Mouse (Mus musculus) hindbrain, embryonic 12.5 days (tissue): ENCODE data around the gene Nectin4. TPM values are rescaled to one million over a fixed set of nuclear protein-coding genes. Genes with fewer than 3 reads are reported as not detected.

Experiments
- ATAC-seq: fragments of 200-750 bp; cut with Nextera tagmentation; 2 replicates; pipeline ENCODE4 v1.8.0; 2017; ENCODE audit warnings: moderate TSS enrichment; ENCODE audit not compliant: low FRiP score
- H3K27ac ChIP-seq: fragments of 300-500 bp; sonication (generic); 2 replicates; pipeline ENCODE4 v1.5.1; 2016; ENCODE audit warnings: mild to moderate bottlenecking
- H3K27me3 ChIP-seq: fragments of 300-500 bp; sonication (generic); 2 replicates; pipeline ENCODE4 v1.6.1; 2016; ENCODE audit warnings: mild to moderate bottlenecking
- H3K36me3 ChIP-seq: fragments of 300-500 bp; sonication (generic); 2 replicates; pipeline ENCODE4 v1.6.1; 2016; ENCODE audit warnings: mild to moderate bottlenecking
- H3K4me1 ChIP-seq: fragments of 300-500 bp; sonication (generic); 2 replicates; pipeline ENCODE4 v1.6.1; 2016
- H3K4me2 ChIP-seq: fragments of 300-500 bp; sonication (generic); replicated peaks from 2 replicates; pipeline ENCODE4 v1.6.1; 2016; ENCODE audit warnings: mild to moderate bottlenecking
- H3K4me3 ChIP-seq: fragments of 300-500 bp; sonication (generic); 2 replicates; pipeline ENCODE4 v1.5.1; 2016; ENCODE audit warnings: mild to moderate bottlenecking
- H3K9ac ChIP-seq: fragments of 300-500 bp; sonication (generic); 2 replicates; pipeline ENCODE4 v1.6.1; 2016; ENCODE audit warnings: mild to moderate bottlenecking, moderate library complexity
- H3K9me3 ChIP-seq: fragments of 300-500 bp; sonication (generic); replicated peaks from 2 replicates; pipeline ENCODE4 v1.6.1; 2016; ENCODE audit warnings: mild to moderate bottlenecking
- WGBS: fragments of 180-500 bp; shearing (Covaris S2); methylation state at CpG from one replicate; pipeline ENCODE4 v1.1.7; 2016; 5-methylcytosine and 5-hydroxymethylcytosine counted together
- polyA plus RNA-seq: library from polyadenylated mRNA; unstranded; fragments of >200 nt; fragmentation: Nextera tagmentation; extraction: Ambion mirVana; gene quantifications from 2 replicates; pipeline ENCODE4 v1.2.1, GENCODE M21; 2016

Nectin4 gene
- polyA plus RNA-seq, 1 experiment from 2014 or later, result 1.7 TPM

DNA sequence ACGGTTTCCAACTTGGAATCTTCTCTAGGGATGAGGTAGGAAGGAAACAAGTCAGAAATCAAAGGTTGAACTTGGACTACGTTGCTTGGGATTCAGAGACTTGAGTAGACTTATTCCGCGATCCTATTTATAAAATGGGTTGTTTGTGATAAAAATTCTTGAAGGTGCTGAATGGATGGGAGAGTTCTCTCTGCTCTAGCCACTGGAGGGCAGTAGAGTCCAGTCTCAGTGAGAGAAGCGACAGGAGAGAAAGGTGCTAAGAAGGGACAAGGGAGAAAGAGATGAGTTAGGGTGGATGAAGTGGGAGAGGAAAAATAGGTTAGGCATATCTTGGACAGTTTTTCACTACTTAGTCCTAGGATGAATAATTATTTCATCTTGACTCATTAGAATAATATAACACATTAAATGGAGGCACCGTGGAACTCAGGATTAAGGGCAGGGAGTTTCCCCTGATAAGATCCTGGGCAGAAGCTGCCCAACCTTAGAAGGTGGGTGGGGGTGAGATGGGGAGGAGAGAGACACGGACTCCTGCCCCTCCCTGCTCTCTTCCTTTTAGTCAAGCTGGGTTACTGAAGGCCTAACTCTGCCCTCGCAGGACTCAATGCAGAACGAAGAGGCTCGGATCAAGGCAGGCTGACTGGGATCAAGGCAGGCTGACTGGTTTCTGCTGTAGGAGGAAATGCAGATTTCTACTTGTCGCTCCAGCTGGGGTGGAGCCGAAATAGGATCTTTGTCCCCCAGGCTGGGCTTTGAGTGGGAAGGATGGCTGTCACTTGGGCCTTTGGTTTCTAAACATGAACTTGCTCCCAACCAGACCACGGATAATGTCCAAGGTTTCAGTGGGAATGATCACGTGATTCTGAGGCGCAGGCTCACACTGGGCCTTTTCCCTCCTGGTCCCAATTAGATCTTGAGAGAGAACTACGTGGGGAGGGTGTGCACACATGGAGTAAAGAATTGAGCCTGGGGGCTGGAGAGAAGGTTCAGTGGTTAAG, 8.5 kb upstream of the Nectin4 start:
- ATAC-seq, result peak; percentile 81
- Histone ChIP-seq H3K9ac (peak overlapping the region; percentile 65), H3K27ac (peak overlapping the region; percentile 66), H3K9me3 (peaks cover 3% of the 10 kb centered on the region), H3K4me2 (peak overlapping the region; percentile 84), H3K4me3 (peak overlapping the region; percentile 45), H3K4me1 (peaks cover 12% of the 10 kb centered on the region; the same call in 1 of the 2 replicates), H3K27me3 (no peaks in the 10 kb centered on the region), H3K36me3 (peaks cover 8% of the 10 kb centered on the region)
- 37% methylated on average over 16 of the region's 16 CpGs for WGBS

GRCm38 (mm10) chr1:171365934-171366333, 4.0 kb upstream of the Nectin4 start:
- ATAC-seq, result no peak
- WGBS, result 67% methylated on average over 7 of the region's 7 CpGs
- Histone ChIP-seq H3K27me3 (peaks cover 6% of the 10 kb centered on the region), H3K4me2 (no peak overlapping the region), H3K27ac (no peak overlapping the region), H3K9ac (no peak overlapping the region), H3K4me1 (peaks cover 8% of the 10 kb centered on the region), H3K36me3 (no peaks in the 10 kb centered on the region), H3K4me3 (no peak overlapping the region), H3K9me3 (no peaks in the 10 kb centered on the region)

DNA sequence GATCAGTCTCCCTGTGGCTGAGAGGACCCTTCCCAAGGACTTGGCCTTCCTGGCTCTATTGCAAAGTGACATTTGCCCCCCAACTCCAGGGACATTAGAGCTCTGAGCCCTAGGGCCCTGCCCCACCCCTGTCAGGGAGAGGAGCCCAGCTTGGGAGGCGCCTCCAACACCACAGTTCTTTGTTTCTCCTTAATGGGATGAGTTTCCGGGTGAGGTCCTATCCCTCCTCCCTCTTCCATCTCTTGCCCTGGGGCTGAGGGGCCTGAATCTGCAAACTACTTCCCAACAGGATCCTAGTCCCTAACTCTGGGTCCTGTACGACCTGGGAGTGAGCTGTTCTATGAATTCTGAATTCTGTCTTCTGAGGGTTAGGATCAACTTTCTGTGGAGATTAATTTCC, 3.0 kb downstream of the Nectin4 start:
- Histone ChIP-seq H3K9ac (no peak overlapping the region), H3K4me2 (no peak overlapping the region), H3K4me3 (no peak overlapping the region), H3K36me3 (no peaks in the 10 kb centered on the region), H3K27me3 (peaks cover 12% of the 10 kb centered on the region), H3K9me3 (no peaks in the 10 kb centered on the region), H3K27ac (no peak overlapping the region), H3K4me1 (0 out of 2 replicates have a peak, but pooled peaks cover 3% of the 10 kb centered on the region)
- ATAC-seq, result no peak
- 38% methylated on average over 3 of the region's 3 CpGs for WGBS

DNA sequence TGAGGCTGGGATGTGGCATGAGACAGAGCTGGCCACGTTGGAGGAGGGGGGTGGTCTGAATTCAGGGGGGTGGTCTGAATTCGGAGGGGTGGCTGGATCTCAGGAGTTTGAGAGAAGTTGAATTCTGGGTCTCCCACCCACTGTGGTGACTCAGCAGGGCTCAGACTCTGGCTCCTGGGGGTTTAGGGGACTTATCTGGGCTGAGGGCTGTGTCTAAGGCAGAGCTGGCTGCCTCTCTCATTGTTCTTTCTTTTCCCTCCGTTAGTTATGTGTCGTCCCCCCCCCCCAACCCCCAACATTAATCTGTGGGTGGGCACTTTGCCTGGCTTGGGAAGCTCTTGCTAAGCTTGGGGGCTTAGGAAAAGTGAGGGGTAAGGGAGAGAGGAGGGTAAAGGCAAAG, 4.0 kb downstream of the Nectin4 start:
- H3K9me3 ChIP-seq, result no peaks in the 10 kb centered on the region
- H3K4me3 ChIP-seq, result no peak overlapping the region
- H3K9ac ChIP-seq, result no peak overlapping the region
- WGBS, result 0% methylated on average over 4 of the region's 4 CpGs
- H3K36me3 ChIP-seq, result no peaks in the 10 kb centered on the region
- H3K4me2 ChIP-seq, result no peak overlapping the region
- H3K27ac ChIP-seq, result no peak overlapping the region
- 0 out of 2 replicates have a peak, but pooled peaks cover 3% of the 10 kb centered on the region for H3K4me1 ChIP-seq
- H3K27me3 ChIP-seq, result peaks cover 12% of the 10 kb centered on the region
- ATAC-seq, result no peak

- WGBS, result 56% methylated on average over 9 of the region's 9 CpGs
- 0 out of 2 replicates have a peak overlapping the region, but pooled peaks have one; percentile 3 for H3K9ac ChIP-seq
- no peak overlapping the region for H3K4me2 ChIP-seq
- peaks cover 5% of the 10 kb centered on the region; the same call in 1 of the 2 replicates for H3K4me1 ChIP-seq
- peaks cover 18% of the 10 kb centered on the region for H3K27me3 ChIP-seq
- H3K4me3 ChIP-seq, result no peak overlapping the region
- no peak overlapping the region for H3K27ac ChIP-seq
- H3K9me3 ChIP-seq, result no peaks in the 10 kb centered on the region
- ATAC-seq, result no peak
- no peaks in the 10 kb centered on the region for H3K36me3 ChIP-seq
These were observed 5.8 kb downstream of the Nectin4 start for GRCm38 (mm10) chr1:171375646-171376097.

- Histone ChIP-seq H3K9ac (no peak overlapping the region), H3K9me3 (no peaks in the 10 kb centered on the region), H3K4me3 (no peak overlapping the region), H3K36me3 (no peaks in the 10 kb centered on the region), H3K27me3 (peaks cover 23% of the 10 kb centered on the region), H3K4me1 (peaks cover 5% of the 10 kb centered on the region; the same call in 1 of the 2 replicates), H3K27ac (no peak overlapping the region), H3K4me2 (no peak overlapping the region)
- WGBS, result 95% methylated on average over 6 of the region's 6 CpGs
- ATAC-seq, result no peak
These were observed 8.4 kb downstream of the Nectin4 start for GRCm38 (mm10) chr1:171378298-171378697.

DNA sequence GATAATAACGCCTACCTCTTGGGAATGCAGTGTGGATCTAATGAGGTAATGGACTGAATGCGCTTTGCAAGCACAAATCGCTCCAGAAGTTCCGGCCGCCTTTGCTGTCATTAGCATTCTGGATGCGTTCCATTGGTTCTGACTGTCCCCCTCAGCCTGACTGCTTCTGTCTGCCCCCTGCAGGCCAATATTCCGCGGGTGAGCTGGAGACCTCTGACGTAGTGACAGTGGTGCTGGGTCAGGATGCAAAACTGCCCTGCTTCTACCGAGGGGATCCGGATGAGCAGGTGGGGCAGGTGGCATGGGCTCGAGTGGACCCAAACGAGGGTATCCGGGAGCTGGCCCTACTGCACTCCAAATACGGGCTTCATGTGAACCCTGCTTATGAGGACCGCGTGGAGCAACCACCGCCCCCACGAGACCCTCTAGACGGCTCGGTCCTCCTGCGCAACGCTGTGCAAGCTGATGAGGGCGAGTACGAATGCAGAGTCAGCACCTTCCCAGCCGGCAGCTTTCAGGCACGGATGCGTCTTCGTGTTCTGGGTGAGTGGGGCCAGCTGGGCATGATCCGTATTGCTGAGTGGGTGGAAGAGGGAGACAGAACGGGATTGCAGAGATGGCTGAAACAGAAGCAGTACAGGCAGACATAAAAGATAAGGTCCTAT, 10.2 kb downstream of the Nectin4 start:
- Histone ChIP-seq H3K9ac (no peak overlapping the region), H3K4me3 (peak overlapping the region; percentile 27), H3K36me3 (no peaks in the 10 kb centered on the region), H3K4me1 (peaks cover 2% of the 10 kb centered on the region; the same call in 1 of the 2 replicates), H3K4me2 (peak overlapping the region; percentile 52), H3K9me3 (no peaks in the 10 kb centered on the region), H3K27ac (no peak overlapping the region), H3K27me3 (peaks cover 26% of the 10 kb centered on the region)
- WGBS, result 3% methylated on average over 31 of the region's 31 CpGs
- ATAC-seq, result peak; percentile 82

DNA sequence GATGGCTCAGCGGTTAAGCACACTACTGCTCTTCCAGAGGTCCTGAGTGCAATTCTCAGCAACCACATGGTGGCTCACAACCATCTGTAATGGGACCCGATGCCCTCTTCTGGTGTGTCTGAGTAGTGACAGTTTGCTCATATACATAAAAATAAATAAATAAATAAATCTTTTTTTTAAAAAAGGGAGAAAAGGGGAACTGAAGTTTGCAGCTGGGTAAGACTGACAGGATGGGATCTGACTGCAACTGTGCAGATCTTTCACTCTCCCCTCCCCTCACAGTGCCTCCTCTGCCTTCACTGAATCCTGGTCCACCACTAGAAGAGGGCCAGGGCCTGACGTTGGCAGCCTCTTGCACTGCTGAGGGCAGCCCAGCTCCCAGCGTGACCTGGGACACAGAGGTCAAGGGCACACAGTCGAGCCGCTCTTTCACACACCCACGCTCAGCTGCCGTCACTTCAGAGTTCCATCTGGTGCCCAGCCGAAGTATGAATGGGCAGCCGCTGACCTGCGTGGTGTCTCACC, 12.3 kb downstream of the Nectin4 start:
- 79% methylated on average over 11 of the region's 11 CpGs for WGBS

GRCm38 (mm10) chr1:171384361-171384760, 14.5 kb downstream of the Nectin4 start:
- no peak for ATAC-seq
- 71% methylated on average over 9 of the region's 9 CpGs for WGBS
- Histone ChIP-seq H3K27me3 (peaks cover 24% of the 10 kb centered on the region), H3K36me3 (no peaks in the 10 kb centered on the region), H3K9ac (no peak overlapping the region), H3K9me3 (no peaks in the 10 kb centered on the region), H3K4me1 (peaks cover 2% of the 10 kb centered on the region; the same call in 1 of the 2 replicates), H3K27ac (no peak overlapping the region), H3K4me3 (no peak overlapping the region), H3K4me2 (no peak overlapping the region)

More for the DNA sequence above, 12.3 kb downstream of the Nectin4 start:
- peaks cover 2% of the 10 kb centered on the region; the same call in 1 of the 2 replicates for H3K4me1 ChIP-seq
- H3K4me3 ChIP-seq, result no peak overlapping the region
- H3K9ac ChIP-seq, result no peak overlapping the region
- no peaks in the 10 kb centered on the region for H3K36me3 ChIP-seq
- peaks cover 26% of the 10 kb centered on the region for H3K27me3 ChIP-seq
- H3K27ac ChIP-seq, result no peak overlapping the region
- no peaks in the 10 kb centered on the region for H3K9me3 ChIP-seq
- ATAC-seq, result no peak
- no peak overlapping the region for H3K4me2 ChIP-seq

DNA sequence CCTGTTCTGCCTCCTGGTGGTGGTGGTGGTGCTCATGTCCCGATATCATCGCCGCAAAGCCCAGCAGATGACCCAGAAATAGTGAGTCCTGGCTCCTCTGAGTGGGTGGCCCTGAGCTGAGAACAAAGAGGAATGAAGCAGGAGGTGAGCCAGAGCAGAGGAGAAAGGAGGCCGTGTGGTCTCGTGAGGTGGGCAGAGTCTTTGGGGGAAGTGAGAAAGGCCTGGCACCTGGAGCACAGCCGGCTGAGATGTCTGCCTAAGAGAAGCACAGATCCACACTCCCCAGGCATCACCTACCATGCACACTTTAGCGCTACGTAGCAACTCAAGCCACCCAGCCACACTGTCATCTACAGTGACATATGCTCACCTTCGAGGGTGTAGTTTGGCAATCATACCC, 15.3 kb downstream of the Nectin4 start:
- H3K27ac ChIP-seq, result no peak overlapping the region
- 69% methylated on average over 9 of the region's 9 CpGs for WGBS
- H3K9me3 ChIP-seq, result no peaks in the 10 kb centered on the region
- no peak overlapping the region for H3K4me2 ChIP-seq
- ATAC-seq, result no peak
- H3K9ac ChIP-seq, result no peak overlapping the region
- H3K36me3 ChIP-seq, result no peaks in the 10 kb centered on the region
- no peaks in the 10 kb centered on the region for H3K4me1 ChIP-seq
- H3K4me3 ChIP-seq, result no peak overlapping the region
- H3K27me3 ChIP-seq, result peaks cover 16% of the 10 kb centered on the region

DNA sequence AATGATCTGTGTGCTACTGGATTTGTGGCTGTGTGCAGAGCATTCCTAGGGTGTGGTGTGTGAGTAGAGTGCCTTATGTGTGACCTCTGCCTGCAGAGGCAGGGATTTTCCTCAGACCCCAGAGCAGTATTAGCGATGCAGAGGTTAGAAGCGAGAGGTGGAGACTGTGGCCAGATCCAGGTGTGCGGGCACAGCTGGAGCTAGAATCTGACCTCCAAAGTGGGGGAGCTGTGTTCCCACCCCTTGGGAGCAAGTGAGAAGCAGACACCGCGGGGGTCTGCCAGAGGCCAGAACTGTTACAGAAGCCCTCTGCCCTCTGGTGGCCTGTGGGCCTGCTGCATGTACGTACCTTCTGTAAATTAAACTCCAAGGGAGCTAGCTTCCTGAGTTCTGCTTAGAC, 17.2 kb downstream of the Nectin4 start:
- Histone ChIP-seq H3K27me3 (peaks cover 8% of the 10 kb centered on the region; the same call in 1 of the 2 replicates), H3K9ac (no peak overlapping the region), H3K4me3 (no peak overlapping the region), H3K36me3 (no peaks in the 10 kb centered on the region), H3K27ac (no peak overlapping the region), H3K9me3 (no peaks in the 10 kb centered on the region), H3K4me2 (no peak overlapping the region), H3K4me1 (no peaks in the 10 kb centered on the region)
- 18% methylated on average over 6 of the region's 6 CpGs for WGBS
- no peak for ATAC-seq
